Mouse (Mus musculus) ovary, postnatal 10 days (tissue): ENCODE results near the gene Pygm.

Experiments
- DNase-seq: peaks from one replicate; pipeline ENCODE4 v3.0.0; 2022; ENCODE audit warnings: low spot score

Pygm gene

GRCm38 (mm10) chr19:6352107-6352505 is 32.1 kb upstream of the Pygm start:
- DNase-seq: no peak

DNA sequence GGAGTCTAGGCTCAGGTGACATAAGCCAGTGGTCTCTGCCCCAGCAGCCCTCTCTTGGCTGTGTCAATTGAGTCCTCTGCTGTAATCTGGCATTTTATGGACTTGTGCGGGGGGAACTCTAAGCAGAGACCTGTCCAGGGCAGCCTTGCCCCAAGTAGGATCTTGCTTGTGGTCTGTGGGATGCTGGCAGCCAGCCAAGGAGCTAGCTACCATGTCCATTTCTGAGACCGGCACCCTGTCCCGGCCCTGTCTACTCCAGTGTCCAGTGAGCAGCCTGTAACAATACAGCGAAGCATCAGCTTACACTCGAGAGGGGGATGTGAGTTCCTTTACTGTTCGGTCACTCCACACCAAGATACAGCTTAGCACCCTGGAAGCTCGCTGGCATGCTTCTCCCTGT is 30.2 kb upstream of the Pygm start:
- no peak for DNase-seq

DNA sequence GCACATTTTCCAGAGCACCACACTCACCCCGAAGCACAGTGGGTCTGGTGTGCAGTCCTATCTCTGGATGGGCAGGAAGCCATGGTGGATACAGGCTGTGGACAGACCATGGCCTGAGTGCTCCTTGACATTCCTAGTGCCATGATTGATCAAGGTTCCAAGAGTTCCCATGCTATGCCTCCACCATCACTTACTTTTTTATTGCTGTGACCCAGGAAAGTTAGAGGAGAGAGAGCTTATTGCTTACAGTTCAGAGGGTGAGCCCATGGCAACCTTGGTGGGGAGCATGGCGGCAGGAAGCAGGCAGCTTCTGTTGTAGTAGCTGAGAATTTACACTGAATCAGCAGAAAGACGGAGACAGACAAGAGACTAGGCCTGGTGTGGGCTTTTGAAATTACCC is 22.9 kb upstream of the Pygm start:
- DNase-seq: no peak

DNA sequence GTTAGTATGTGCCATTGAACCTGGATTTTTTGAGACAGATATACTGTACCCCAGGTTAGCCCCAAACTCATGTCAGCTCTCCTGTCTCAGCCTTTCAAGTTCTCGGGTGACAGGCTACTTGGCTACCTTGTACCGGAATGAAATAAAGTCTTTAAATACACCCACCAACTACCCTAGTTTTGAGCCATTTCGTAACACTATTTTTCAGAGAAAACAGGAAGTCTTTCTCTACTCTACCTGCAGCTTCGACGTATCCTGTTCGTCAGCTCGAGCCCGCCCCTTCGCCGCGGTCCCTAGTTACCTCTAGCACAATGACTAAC is 21.1 kb upstream of the Pygm start:
- no peak for DNase-seq

- peak; percentile 98 for DNase-seq
Measured at GRCm38 (mm10) chr19:6363411-6364240, 20.6 kb upstream of the Pygm start, which contains the start of gene Sf1. Gene Sf1, plus strand, starts transcription at chr19:6363690.

DNA sequence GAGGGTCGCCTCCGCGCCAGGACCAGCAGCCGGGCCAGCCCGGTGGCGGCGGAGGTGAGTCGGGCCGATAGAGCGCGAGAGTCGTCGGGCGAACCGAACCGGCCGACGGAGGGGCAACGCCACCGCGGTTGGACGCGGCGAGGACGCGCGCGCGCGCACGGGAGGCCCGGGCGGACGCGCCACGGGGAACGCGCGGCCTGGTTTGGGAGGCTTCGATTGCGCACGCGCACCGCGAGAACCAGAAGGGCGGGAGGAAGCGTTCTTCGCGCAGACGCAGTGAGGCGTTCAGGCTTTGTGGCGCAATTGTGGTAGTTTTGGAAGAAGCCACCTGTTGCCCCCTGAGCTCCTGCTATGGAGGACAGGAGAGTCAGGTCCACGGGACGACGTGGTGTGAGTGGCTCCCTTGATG is 19.9 kb upstream of the Pygm start:
- DNase-seq: peak; percentile 89

- DNase-seq: no peak
Measured at GRCm38 (mm10) chr19:6364842-6365241, 19.4 kb upstream of the Pygm start.

- no peak for DNase-seq
Measured at GRCm38 (mm10) chr19:6370175-6370574, 14.0 kb upstream of the Pygm start.

DNA sequence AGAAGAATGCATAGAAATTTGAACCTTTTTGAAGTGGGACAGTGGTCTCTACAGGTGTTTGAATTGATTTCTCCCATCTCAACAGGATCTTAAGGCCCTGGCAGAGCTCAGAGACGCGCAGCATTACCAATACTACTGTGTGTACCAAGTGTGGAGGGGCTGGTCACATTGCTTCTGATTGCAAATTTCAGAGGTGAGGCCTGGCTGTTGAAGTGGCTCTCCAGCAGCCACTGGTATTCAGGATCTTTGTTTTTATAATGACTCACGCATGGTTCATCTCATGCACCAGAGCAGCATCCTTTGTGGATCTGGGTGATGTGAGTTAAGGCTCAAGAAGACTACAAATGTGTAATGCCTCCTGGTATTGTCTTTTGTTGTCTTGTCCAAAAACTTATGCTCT is 11.8 kb upstream of the Pygm start:
- no peak for DNase-seq

DNA sequence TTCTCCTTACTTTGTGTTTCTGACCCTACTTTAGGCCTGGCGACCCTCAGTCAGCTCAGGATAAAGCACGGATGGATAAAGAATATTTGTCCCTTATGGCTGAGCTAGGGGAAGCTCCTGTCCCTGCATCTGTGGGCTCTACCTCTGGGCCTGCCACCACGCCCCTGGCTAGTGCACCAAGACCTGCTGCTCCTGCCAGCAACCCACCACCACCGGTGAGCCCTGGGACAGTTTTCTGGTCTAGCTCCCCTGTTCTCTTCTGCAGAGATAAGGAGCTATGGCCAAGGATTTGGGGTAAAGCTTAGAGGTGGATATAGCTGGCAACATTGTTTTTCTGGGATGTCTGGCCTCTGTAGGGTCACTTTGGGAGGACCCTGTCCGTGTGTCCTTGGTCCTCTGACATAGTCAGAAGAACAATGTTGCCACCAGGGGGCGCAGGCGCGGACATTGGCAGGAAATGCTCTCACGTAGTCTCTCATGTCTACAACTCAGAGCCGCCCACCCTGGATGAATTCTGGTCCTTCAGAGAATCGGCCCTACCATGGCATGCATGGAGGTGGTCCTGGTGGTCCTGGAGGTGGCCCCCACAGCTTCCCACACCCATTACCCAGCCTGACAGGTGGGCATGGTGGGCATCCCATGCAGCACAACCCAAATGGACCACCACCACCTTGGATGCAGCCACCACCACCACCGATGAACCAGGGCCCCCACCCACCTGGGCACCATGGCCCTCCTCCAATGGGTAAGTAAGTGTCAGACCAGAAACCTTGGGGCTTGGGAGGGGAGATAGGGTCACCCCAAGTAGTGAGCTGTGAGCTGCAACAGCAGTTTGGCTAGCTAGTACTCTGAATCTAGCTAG is 10.4 kb upstream of the Pygm start:
- peak; percentile 60 for DNase-seq

DNA sequence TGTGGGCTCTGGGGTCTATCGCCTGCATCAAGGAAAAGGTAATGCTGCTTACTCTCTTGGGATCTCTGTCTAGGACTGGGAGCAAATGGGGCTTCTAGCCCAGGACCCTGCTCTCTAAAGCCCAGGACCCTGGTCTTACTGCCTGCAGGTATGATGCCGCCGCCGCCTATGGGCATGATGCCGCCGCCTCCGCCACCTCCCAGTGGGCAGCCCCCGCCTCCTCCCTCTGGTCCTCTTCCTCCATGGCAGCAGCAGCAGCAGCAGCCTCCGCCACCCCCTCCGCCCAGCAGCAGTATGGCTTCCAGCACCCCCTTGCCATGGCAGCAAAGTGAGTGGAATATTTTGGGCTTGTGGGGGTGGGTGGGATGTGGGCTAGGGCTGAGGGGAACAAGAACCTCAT is 9.6 kb upstream of the Pygm start:
- no peak for DNase-seq

DNA sequence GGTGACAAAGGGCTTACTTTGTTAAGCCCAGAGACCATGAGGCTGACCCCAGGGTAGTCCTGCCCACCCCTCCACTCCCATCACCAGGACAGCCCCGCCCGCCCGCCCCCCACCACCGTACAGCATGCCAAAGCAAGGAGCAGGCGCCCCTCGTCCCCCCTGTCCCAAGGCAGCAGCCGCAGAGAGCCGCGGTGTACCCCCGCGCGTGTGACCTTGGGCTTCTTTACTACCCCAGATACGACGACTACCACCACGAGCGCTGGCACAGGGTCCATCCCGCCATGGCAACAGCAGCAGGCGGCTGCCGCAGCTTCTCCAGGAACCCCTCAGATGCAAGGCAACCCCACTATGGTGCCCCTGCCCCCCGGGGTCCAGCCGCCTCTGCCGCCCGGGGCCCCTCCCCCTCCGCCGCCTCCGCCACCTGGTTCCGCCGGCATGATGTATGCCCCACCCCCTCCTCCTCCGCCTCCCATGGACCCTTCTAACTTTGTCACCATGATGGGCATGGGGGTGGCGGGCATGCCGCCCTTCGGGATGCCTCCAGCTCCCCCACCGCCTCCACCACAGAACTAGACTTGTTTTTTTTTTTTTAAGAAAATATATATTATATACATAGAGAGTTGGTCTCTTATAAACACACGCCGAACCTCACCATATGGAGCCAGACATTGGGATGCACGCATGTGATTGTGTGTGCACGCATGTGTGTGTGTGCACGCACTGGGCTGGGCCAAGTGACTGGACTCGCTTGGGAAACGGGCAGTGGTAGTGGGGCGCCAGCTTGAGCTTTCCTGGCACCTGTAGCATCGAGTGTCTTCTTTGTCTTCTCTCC is 8.6 kb upstream of the Pygm start:
- DNase-seq: no peak

GRCm38 (mm10) chr19:6376255-6376564 is 8.0 kb upstream of the Pygm start:
- DNase-seq: no peak

GRCm38 (mm10) chr19:6376643-6377042 is 7.6 kb upstream of the Pygm start:
- DNase-seq: no peak

DNA sequence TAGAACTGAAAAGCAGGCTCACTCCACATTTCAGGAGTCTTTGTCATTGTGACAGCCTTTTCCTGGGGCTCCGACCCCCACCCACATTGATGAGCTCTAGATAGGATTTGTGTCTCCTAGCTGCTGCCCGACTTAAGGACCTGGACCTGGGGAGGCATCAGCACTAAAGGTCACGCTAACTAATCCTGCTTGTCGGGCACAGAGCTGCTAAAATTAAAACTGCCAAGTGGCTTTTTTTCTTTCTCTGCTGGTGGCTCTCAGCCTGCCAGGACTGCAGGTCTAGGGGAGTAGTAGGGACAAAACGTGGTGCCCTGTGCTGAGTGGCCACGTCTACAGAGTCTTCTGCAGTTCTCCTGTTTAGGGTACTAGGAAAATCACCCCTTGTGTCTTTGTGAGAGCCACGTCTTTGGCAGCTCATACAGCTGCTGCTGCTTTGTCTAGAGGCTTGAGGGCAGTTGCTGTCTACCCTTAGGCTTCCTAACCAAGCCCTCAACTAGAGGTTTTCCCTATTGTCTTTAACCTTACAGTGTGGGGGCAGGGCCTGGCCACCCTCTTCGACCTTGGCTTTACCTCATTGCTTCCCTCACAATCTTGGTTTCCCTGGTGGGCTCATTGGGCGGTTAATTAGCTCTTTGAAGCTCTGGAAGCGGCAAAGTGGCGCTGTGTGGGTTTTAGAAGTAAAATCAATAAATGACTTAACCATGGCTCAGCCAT is 6.7 kb upstream of the Pygm start:
- no peak for DNase-seq

- no peak for DNase-seq
Measured at GRCm38 (mm10) chr19:6380411-6381166, 3.6 kb upstream of the Pygm start.

- no peak for DNase-seq
Measured at GRCm38 (mm10) chr19:6381238-6381637, 3.0 kb upstream of the Pygm start.

GRCm38 (mm10) chr19:6382323-6382924 is 1.8 kb upstream of the Pygm start:
- DNase-seq: no peak

GRCm38 (mm10) chr19:6383470-6383869 is 729 bp upstream of the Pygm start:
- no peak for DNase-seq

- no peak for DNase-seq
Measured at GRCm38 (mm10) chr19:6384954-6385353, 755 bp downstream of the Pygm start.

DNA sequence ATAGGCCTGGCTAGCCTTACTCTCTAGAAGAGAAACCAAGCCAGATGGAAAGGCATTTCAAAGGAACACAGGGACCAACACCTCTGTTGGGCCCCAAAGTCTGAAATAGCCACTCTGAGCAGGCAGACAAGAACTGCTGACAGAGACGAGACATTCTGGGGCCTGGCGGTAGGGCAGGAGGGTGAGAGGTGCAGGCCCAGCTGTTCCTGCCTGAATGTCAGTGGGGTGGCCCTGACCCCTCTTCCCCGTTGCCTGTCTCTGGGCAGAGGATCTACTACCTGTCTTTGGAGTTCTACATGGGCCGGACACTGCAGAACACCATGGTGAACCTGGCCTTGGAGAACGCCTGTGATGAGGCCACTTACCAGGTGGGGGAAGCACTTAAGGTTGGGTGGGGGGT is 1.2 kb downstream of the Pygm start:
- DNase-seq: no peak
